Mouse (Mus musculus): ENCODE results near the gene Cdsn. TPM values are rescaled to one million over a fixed set of nuclear protein-coding genes. Genes with fewer than 3 reads are reported as not detected.

Gene Cdsn
- polyA plus RNA-seq (2012; ENCODE audit: low replicate concordance) = not detected in 2 replicates

GRCm38 (mm10) chr17:35551881-35552414, at the start of gene Cdsn:
Gene Cdsn (plus strand): TSS chr17:35552128.

GRCm38 (mm10) chr17:35505776-35506175, 46.2 kb upstream of the Cdsn start, which contains the start of gene Pou5f1:
Gene Pou5f1 (plus strand): TSS chr17:35506018.

GRCm38 (mm10) chr17:35516652-35517500, 35.1 kb upstream of the Cdsn start, which contains the start of the genes Tcf19 and Cchcr1:
Gene Tcf19 (minus strand): TSS chr17:35516824.
Gene Cchcr1 (plus strand): TSS chr17:35517100.

GRCm38 (mm10) chr17:35532901-35533300, 19.0 kb upstream of the Cdsn start, which contains the start of gene Psors1c2:
Gene Psors1c2 (plus strand): TSS chr17:35533201.

GRCm38 (mm10) chr17:35567150-35567549, 15.2 kb downstream of the Cdsn start, which contains the start of gene 2300002M23Rik:
Gene 2300002M23Rik (plus strand): TSS chr17:35567450.

GRCm38 (mm10) chr17:35601249-35601648, 49.3 kb downstream of the Cdsn start, which contains the start of gene Sfta2:
Gene Sfta2 (plus strand): TSS chr17:35601549.

Other genes starting within 250 kb of the Cdsn start
- 2.6 and 3.1 TPM in 2 replicates for gene H2-Q1, start 231.7 kb upstream of the Cdsn start, polyA plus RNA-seq (2012; ENCODE audit: low replicate concordance)
- 1.7 and 1.8 TPM in 2 replicates for gene H2-Q2, start 209.9 kb upstream of the Cdsn start, polyA plus RNA-seq (2012; ENCODE audit: low replicate concordance)
- 114 and 185 TPM in 2 replicates for gene H2-Q4, start 172.5 kb upstream of the Cdsn start, polyA plus RNA-seq (2012; ENCODE audit: low replicate concordance)
- gene H2-Q6, start 127.3 kb upstream of the Cdsn start, polyA plus RNA-seq (2012; ENCODE audit: low replicate concordance) = 67.9 and 111 TPM in 2 replicates
- 8.4 and 19.9 TPM in 2 replicates for gene H2-Q7, start 113.0 kb upstream of the Cdsn start, polyA plus RNA-seq (2012; ENCODE audit: low replicate concordance)
- 2.4 and 3.7 TPM in 2 replicates for gene H2-Q10, start 82.0 kb upstream of the Cdsn start, polyA plus RNA-seq (2012; ENCODE audit: low replicate concordance)
- gene Pou5f1, start 46.1 kb upstream of the Cdsn start, polyA plus RNA-seq (2012; ENCODE audit: low replicate concordance) = not detected in 2 replicates
- gene Tcf19, start 35.3 kb upstream of the Cdsn start, polyA plus RNA-seq (2012; ENCODE audit: low replicate concordance) = 65.9 and 189 TPM in 2 replicates
- gene Cchcr1, start 35.0 kb upstream of the Cdsn start, polyA plus RNA-seq (2012; ENCODE audit: low replicate concordance) = 14.0 and 29.7 TPM in 2 replicates
- gene Psors1c2, start 18.9 kb upstream of the Cdsn start, polyA plus RNA-seq (2012; ENCODE audit: low replicate concordance) = 5.1 and 6.5 TPM in 2 replicates
- gene 2300002M23Rik, start 15.3 kb downstream of the Cdsn start, polyA plus RNA-seq (2012; ENCODE audit: low replicate concordance) = 0.18 and 0.27 TPM in 2 replicates
- not detected in 2 replicates for gene Sfta2, start 49.4 kb downstream of the Cdsn start, polyA plus RNA-seq (2012; ENCODE audit: low replicate concordance)
- not detected in 2 replicates for gene Gm9573, start 74.5 kb downstream of the Cdsn start, polyA plus RNA-seq (2012; ENCODE audit: low replicate concordance)
- gene Mucl3, start 91.6 kb downstream of the Cdsn start, polyA plus RNA-seq (2012; ENCODE audit: low replicate concordance) = 0.07 TPM in 1 of 2 replicates, not detected in the other
- gene Vars2, start 115.5 kb downstream of the Cdsn start, polyA plus RNA-seq (2012; ENCODE audit: low replicate concordance) = 130 and 160 TPM in 2 replicates
- 13.7 and 44.1 TPM in 2 replicates for gene Gtf2h4, start 121.6 kb downstream of the Cdsn start, polyA plus RNA-seq (2012; ENCODE audit: low replicate concordance)
- gene Ddr1, start 152.5 kb downstream of the Cdsn start, polyA plus RNA-seq (2012; ENCODE audit: low replicate concordance) = 8.0 and 11.4 TPM in 2 replicates

Data from leukemia stem cell, adult 10-12 weeks (primary cell).